Mouse (Mus musculus) embryonic facial prominence, embryonic 14.5 days (tissue): ENCODE data around the gene Oxct2a. TPM values are rescaled to one million over a fixed set of nuclear protein-coding genes. Genes with fewer than 3 reads are reported as not detected.
"Not testable (repeated sequence)": the region's sequence is repeated elsewhere in the genome, so short reads cannot be mapped to it uniquely, and the experiment has no call there.

ENCODE experiments used
- ATAC-seq: fragments of 200-750 bp; cut with Nextera tagmentation; 2 replicates; pipeline ENCODE4 v1.8.0; 2017; ENCODE audit warnings: low read depth, moderate number of reproducible peaks, moderate TSS enrichment
- DNase-seq: peaks from one replicate; pipeline ENCODE4 v3.0.0-alpha.2; 2015; ENCODE audit warnings: low spot score
- H3K27ac ChIP-seq: fragments of 300-500 bp; sonication (generic); replicated peaks from 2 replicates; pipeline ENCODE4 v1.5.1; 2014; ENCODE audit warnings: low read depth, mild to moderate bottlenecking, low read length, moderate library complexity
- H3K27me3 ChIP-seq: fragments of 300-500 bp; sonication (generic); replicated peaks from 2 replicates; pipeline ENCODE4 v1.6.1; 2014; ENCODE audit warnings: low read length; ENCODE audit not compliant: control insufficient read depth, insufficient read depth
- H3K36me3 ChIP-seq: fragments of 300-500 bp; sonication (generic); 2 replicates; pipeline ENCODE4 v1.6.1; 2014; ENCODE audit warnings: low read length, mixed read lengths; ENCODE audit not compliant: control insufficient read depth, insufficient read depth
- H3K4me1 ChIP-seq: fragments of 300-500 bp; sonication (generic); 2 replicates; pipeline ENCODE4 v1.6.1; 2014; ENCODE audit warnings: antibody characterized with exemption, low read length; ENCODE audit not compliant: control insufficient read depth, insufficient read depth
- H3K4me2 ChIP-seq: fragments of 300-500 bp; sonication (generic); 2 replicates; pipeline ENCODE4 v1.6.1; 2014; ENCODE audit warnings: low read depth, mild to moderate bottlenecking, low read length, moderate library complexity, mixed read lengths
- H3K4me3 ChIP-seq: fragments of 300-500 bp; sonication (generic); 2 replicates; pipeline ENCODE4 v1.5.1; 2014; ENCODE audit warnings: low read depth, mild to moderate bottlenecking, low read length
- H3K9ac ChIP-seq: fragments of 300-500 bp; sonication (generic); 2 replicates; pipeline ENCODE4 v1.6.1; 2014; ENCODE audit warnings: low read depth, mild to moderate bottlenecking, low read length, moderate library complexity, mixed read lengths
- H3K9me3 ChIP-seq: fragments of 300-500 bp; sonication (generic); 2 replicates; pipeline ENCODE4 v1.6.1; 2016; ENCODE audit warnings: low read length; ENCODE audit not compliant: control insufficient read depth
- WGBS: fragments of 180-500 bp; shearing (Covaris S2); extraction: QIAGEN DNeasy Blood & Tissue Kit; methylation state at CpG from one replicate; pipeline ENCODE4 v1.1.7; 2014; 5-methylcytosine and 5-hydroxymethylcytosine counted together
- polyA plus RNA-seq: library from polyadenylated mRNA; unstranded; fragments of >200 nt; fragmentation: Nextera tagmentation; extraction: Ambion mirVana; gene quantifications from 2 replicates; pipeline ENCODE4 v1.2.1, GENCODE M21; 2014

Oxct2a gene
- polyA plus RNA-seq, 1 experiment from 2014 or later, result not detected

GRCm38 (mm10) chr4:123305789-123306188 lies 17.6 kb downstream of the Oxct2a start:
- H3K4me2 ChIP-seq, result no peak overlapping the region
- H3K4me1 ChIP-seq, result no peaks in the 10 kb centered on the region
- no peak overlapping the region for H3K9ac ChIP-seq
- DNase-seq (peak; percentile 57), ATAC-seq (0 out of 2 replicates have a peak, but pooled peaks have one; percentile 44)
- H3K36me3 ChIP-seq, result peaks cover 27% of the 10 kb centered on the region
- H3K27me3 ChIP-seq, result no peaks in the 10 kb centered on the region
- H3K27ac ChIP-seq, result no peak overlapping the region
- H3K4me3 ChIP-seq, result no peak overlapping the region
- no peaks in the 10 kb centered on the region for H3K9me3 ChIP-seq
- 25% methylated on average over 3 of the region's 3 CpGs for WGBS

DNA sequence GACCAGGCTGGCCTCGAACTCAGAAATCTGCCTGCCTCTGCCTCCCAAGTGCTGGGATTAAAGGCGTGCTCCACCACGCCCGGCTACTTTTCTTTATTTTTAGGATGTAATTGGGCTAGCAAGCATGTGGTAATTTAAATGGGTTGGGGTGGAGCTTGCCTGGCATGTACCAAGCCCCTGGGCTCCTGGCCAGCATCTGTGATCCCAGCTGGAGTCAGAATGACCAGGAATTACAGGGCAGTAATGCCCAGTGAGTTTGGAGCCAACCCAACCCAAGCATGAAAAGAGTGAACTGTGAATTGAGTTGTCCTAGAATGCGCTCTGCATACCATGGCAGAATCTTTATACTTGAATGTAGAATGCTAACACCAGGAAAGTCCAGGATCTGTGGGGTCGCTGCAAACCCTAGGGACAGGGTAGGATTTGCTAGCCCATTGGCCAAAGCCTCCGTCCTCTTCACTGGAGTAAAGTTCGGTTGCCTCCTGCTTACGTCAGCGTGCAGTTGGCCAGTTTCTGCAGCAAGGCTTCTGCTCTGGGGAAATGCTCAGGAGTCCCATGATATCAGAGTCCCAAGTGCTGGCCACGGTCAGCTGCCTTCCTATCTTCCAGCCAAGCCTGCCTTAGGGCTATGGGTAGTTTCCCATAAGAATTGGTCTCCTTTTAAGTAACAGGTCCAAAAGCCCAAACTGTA lies 24.3 kb downstream of the Oxct2a start:
- H3K9ac ChIP-seq, result no peak overlapping the region
- peaks cover 89% of the 10 kb centered on the region for H3K36me3 ChIP-seq
- WGBS, result 94% methylated on average over 11 of the region's 11 CpGs
- no peak overlapping the region for H3K4me2 ChIP-seq
- no peak for ATAC-seq
- no peak overlapping the region for H3K4me3 ChIP-seq
- DNase-seq, result no peak
- H3K27ac ChIP-seq, result no peak overlapping the region
- no peaks in the 10 kb centered on the region for H3K4me1 ChIP-seq
- H3K9me3 ChIP-seq, result no peaks in the 10 kb centered on the region
- no peaks in the 10 kb centered on the region for H3K27me3 ChIP-seq

GRCm38 (mm10) chr4:123298226-123298625 lies 25.2 kb downstream of the Oxct2a start:
- 79% methylated on average over 4 of the region's 4 CpGs for WGBS
- Histone ChIP-seq H3K9me3 (no peaks in the 10 kb centered on the region), H3K9ac (no peak overlapping the region), H3K4me1 (no peaks in the 10 kb centered on the region), H3K36me3 (peaks cover 92% of the 10 kb centered on the region), H3K4me2 (no peak overlapping the region), H3K4me3 (no peak overlapping the region), H3K27ac (no peak overlapping the region), H3K27me3 (no peaks in the 10 kb centered on the region)
- DNase-seq (no peak), ATAC-seq (no peak)

GRCm38 (mm10) chr4:123297195-123297960 lies 26.1 kb downstream of the Oxct2a start:
- WGBS, result 87% methylated on average over 21 of the region's 22 CpGs
- Histone ChIP-seq H3K27me3 (no peaks in the 10 kb centered on the region), H3K9ac (no peak overlapping the region), H3K4me1 (no peaks in the 10 kb centered on the region), H3K9me3 (no peaks in the 10 kb centered on the region), H3K27ac (no peak overlapping the region), H3K36me3 (peaks cover 92% of the 10 kb centered on the region), H3K4me3 (no peak overlapping the region), H3K4me2 (no peak overlapping the region)
- ATAC-seq, result no peak
- DNase-seq, result no peak

DNA sequence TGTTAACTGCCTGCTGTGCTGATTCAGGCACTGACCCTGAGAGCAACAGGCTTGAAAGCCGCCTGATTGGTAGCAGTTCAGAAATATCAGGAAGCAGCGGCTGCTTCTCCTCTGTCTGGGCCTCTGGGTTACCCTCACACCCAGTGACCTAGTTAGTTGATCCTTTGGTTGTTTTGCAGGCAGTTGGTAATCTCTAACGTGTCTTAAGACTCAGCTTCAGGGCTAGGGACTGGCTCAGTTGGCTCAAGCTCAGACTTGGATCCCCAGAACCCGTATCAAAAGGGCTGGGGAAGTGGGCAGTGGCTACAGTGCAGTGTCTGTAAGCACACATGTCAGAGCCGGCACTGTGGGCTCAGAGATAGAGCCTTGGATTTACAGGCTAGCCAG lies 27.3 kb downstream of the Oxct2a start:
- H3K4me2 ChIP-seq, result no peak overlapping the region
- no peak for ATAC-seq

GRCm38 (mm10) chr4:123295516-123296147 lies 27.8 kb downstream of the Oxct2a start:
- peaks cover 97% of the 10 kb centered on the region for H3K36me3 ChIP-seq
- no peaks in the 10 kb centered on the region for H3K4me1 ChIP-seq
- no peak overlapping the region for H3K9ac ChIP-seq
- no peak overlapping the region for H3K4me3 ChIP-seq
- DNase-seq (no peak), ATAC-seq (0 out of 2 replicates have a peak, but pooled peaks have one; percentile 16)
- H3K4me2 ChIP-seq, result no peak overlapping the region
- no peak overlapping the region for H3K27ac ChIP-seq
- no peaks in the 10 kb centered on the region for H3K27me3 ChIP-seq
- WGBS, result 86% methylated on average over 20 of the region's 21 CpGs
- no peaks in the 10 kb centered on the region for H3K9me3 ChIP-seq

More for the DNA sequence above, 27.3 kb downstream of the Oxct2a start:
- H3K4me3 ChIP-seq, result no peak overlapping the region
- 82% methylated on average over 5 of the region's 5 CpGs for WGBS
- no peaks in the 10 kb centered on the region for H3K27me3 ChIP-seq
- DNase-seq, result no peak
- H3K9ac ChIP-seq, result no peak overlapping the region
- H3K36me3 ChIP-seq, result peaks cover 96% of the 10 kb centered on the region
- no peaks in the 10 kb centered on the region for H3K4me1 ChIP-seq
- no peaks in the 10 kb centered on the region for H3K9me3 ChIP-seq
- no peak overlapping the region for H3K27ac ChIP-seq

DNA sequence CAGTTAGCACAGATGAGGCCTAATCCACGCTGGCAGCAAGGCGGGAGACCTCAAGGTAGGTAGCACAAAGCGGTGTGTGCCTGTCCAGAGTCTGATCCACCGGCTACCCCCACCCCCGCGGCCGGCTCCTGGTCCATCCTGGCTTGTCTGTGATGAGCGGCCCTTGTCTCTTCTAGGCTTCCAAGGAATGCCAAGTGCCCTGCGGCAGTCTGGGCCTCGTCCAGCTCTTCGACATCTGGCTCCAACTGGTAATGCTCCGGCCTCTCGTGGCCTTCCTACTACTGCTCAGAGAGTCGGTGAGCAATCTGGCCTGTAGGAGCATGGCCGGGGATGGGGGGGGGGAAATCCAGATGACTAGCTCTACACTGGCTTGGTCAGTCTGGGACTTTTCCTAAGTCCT lies 28.4 kb downstream of the Oxct2a start:
- H3K4me1 ChIP-seq, H3K4me3 ChIP-seq, H3K9me3 ChIP-seq, H3K4me2 ChIP-seq, H3K9ac ChIP-seq, DNase-seq, H3K27ac ChIP-seq, H3K27me3 ChIP-seq, ATAC-seq: not testable (repeated sequence)
- peaks cover 95% of the 10 kb centered on the region for H3K36me3 ChIP-seq
- 83% methylated on average over 15 of the region's 15 CpGs for WGBS

DNA sequence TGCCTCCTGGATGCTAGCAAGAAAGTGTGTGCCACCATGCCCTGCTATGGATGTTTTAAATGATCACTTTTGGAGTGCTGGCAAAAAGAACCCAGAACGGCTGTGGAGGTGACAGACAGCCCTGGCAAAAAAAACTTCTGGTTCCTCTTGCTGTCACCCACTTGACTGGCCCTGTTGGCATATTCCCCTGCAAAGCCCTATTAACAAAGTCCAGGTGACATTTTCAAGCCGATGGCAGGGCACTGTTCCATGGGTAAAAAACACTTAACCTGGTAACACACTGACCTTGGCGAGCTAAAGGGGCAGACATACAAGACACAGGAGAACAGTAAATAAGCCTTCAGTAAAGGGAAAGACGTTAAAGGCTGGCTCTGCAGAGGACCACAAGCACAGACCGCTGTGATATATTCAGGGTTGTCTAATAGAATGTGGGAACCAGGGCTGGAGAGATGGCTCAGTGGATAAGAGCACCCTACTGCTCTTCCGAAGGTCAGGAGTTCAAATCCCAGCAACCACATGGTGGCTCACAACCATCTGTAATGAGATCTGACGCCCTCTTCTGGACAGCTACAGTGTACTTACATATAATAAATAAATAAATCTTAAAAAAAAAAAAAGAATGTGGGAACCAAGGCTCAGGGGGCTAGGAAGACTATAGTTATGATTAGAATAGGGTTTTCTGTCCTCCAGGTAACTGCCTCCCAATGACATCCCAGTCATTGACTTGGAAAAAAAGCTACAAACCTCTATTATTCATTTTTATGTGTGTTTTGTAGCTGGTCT lies 29.6 kb downstream of the Oxct2a start:
- no peak overlapping the region for H3K4me2 ChIP-seq
- H3K36me3 ChIP-seq, result peaks cover 95% of the 10 kb centered on the region
- H3K9me3 ChIP-seq, result no peaks in the 10 kb centered on the region
- H3K4me3 ChIP-seq, result no peak overlapping the region
- ATAC-seq, result no peak
- no peaks in the 10 kb centered on the region for H3K4me1 ChIP-seq
- H3K27ac ChIP-seq, result no peak overlapping the region
- DNase-seq, result no peak
- 82% methylated on average over 7 of the region's 7 CpGs for WGBS
- H3K27me3 ChIP-seq, result no peaks in the 10 kb centered on the region
- H3K9ac ChIP-seq, result no peak overlapping the region
